Mouse (Mus musculus): ENCODE measurements around the gene Ktn1. TPM values are rescaled to one million over a fixed set of nuclear protein-coding genes. Genes with fewer than 3 reads are reported as not detected.

Ktn1 gene
- 78.3 and 84.5 TPM in 2 replicates for polyA plus RNA-seq (2011; ENCODE audit: insufficient read length, low read depth, missing spikeins)

GRCm38 (mm10) chr14:47648218-47648617 lies at the start of gene Ktn1:
Gene Ktn1, plus strand, starts transcription at chr14:47648448.
- TF ChIP-seq POLR2A (IDR thresholded peaks at IDR 0.05; ENCODE audit: low read depth, low read length) (no peak), CTCF (IDR thresholded peaks at IDR 0.05; ENCODE audit: borderline replicate concordance, insufficient read depth, low read length) (no peak)
- Histone ChIP-seq H3K4me3 (ENCODE audit: insufficient read depth, low read length) (peak within 1 kb of the TSS; percentile 84), H3K4me1 (ENCODE audit: control insufficient read depth, insufficient read depth, low read length) (peaks cover 6% of the 10 kb centered on the region), H3K27ac (ENCODE audit: insufficient read depth, low read length) (peak within 1 kb of the TSS; percentile 85)

GRCm38 (mm10) chr14:47613254-47613653 lies 35.0 kb upstream of the Ktn1 start:
- H3K4me1 ChIP-seq (ENCODE audit: control insufficient read depth, insufficient read depth, low read length) = no peaks in the 10 kb centered on the region
- TF ChIP-seq CTCF (IDR thresholded peaks at IDR 0.05; ENCODE audit: borderline replicate concordance, insufficient read depth, low read length) (no peak), POLR2A (IDR thresholded peaks at IDR 0.05; ENCODE audit: low read depth, low read length) (no peak)
- H3K27ac ChIP-seq (ENCODE audit: insufficient read depth, low read length) = no peak overlapping the region
- H3K4me3 ChIP-seq (ENCODE audit: insufficient read depth, low read length) = no peak overlapping the region

- Histone ChIP-seq H3K4me1 (ENCODE audit: control insufficient read depth, insufficient read depth, low read length) (no peaks in the 10 kb centered on the region), H3K27ac (ENCODE audit: insufficient read depth, low read length) (no peak overlapping the region), H3K4me3 (ENCODE audit: insufficient read depth, low read length) (no peak overlapping the region)
- TF ChIP-seq POLR2A (IDR thresholded peaks at IDR 0.05; ENCODE audit: low read depth, low read length) (no peak), CTCF (IDR thresholded peaks at IDR 0.05; ENCODE audit: borderline replicate concordance, insufficient read depth, low read length) (no peak)
These were observed 29.4 kb upstream of the Ktn1 start for GRCm38 (mm10) chr14:47618891-47619290.

- no peak overlapping the region for H3K27ac ChIP-seq (ENCODE audit: insufficient read depth, low read length)
- no peak for TF ChIP-seq POLR2A (IDR thresholded peaks at IDR 0.05; ENCODE audit: low read depth, low read length)
- TF ChIP-seq CTCF (IDR thresholded peaks at IDR 0.05; ENCODE audit: borderline replicate concordance, insufficient read depth, low read length) = no peak
- no peak overlapping the region for H3K4me3 ChIP-seq (ENCODE audit: insufficient read depth, low read length)
These were observed 26.3 kb upstream of the Ktn1 start for GRCm38 (mm10) chr14:47621901-47622300.

GRCm38 (mm10) chr14:47624837-47625236 lies 23.4 kb upstream of the Ktn1 start:
- Histone ChIP-seq H3K4me3 (ENCODE audit: insufficient read depth, low read length) (no peak overlapping the region), H3K27ac (ENCODE audit: insufficient read depth, low read length) (no peak overlapping the region), H3K4me1 (ENCODE audit: control insufficient read depth, insufficient read depth, low read length) (no peaks in the 10 kb centered on the region; the same call in 1 of the 2 replicates)
- TF ChIP-seq POLR2A (IDR thresholded peaks at IDR 0.05; ENCODE audit: low read depth, low read length) = no peak
- TF ChIP-seq CTCF (IDR thresholded peaks at IDR 0.05; ENCODE audit: borderline replicate concordance, insufficient read depth, low read length) = no peak

More at GRCm38 (mm10) chr14:47621901-47622300, 26.3 kb upstream of the Ktn1 start:
- H3K4me1 ChIP-seq (ENCODE audit: control insufficient read depth, insufficient read depth, low read length) = no peaks in the 10 kb centered on the region; the same call in 1 of the 2 replicates

GRCm38 (mm10) chr14:47626143-47626542 lies 22.1 kb upstream of the Ktn1 start:
- H3K4me3 ChIP-seq (ENCODE audit: insufficient read depth, low read length) = no peak overlapping the region
- H3K4me1 ChIP-seq (ENCODE audit: control insufficient read depth, insufficient read depth, low read length) = no peaks in the 10 kb centered on the region; the same call in 1 of the 2 replicates
- TF ChIP-seq POLR2A (IDR thresholded peaks at IDR 0.05; ENCODE audit: low read depth, low read length) (no peak), CTCF (IDR thresholded peaks at IDR 0.05; ENCODE audit: borderline replicate concordance, insufficient read depth, low read length) (no peak)
- H3K27ac ChIP-seq (ENCODE audit: insufficient read depth, low read length) = no peak overlapping the region

- no peaks in the 10 kb centered on the region; the same call in 1 of the 2 replicates for H3K4me1 ChIP-seq (ENCODE audit: control insufficient read depth, insufficient read depth, low read length)
- no peak overlapping the region for H3K27ac ChIP-seq (ENCODE audit: insufficient read depth, low read length)
- TF ChIP-seq POLR2A (IDR thresholded peaks at IDR 0.05; ENCODE audit: low read depth, low read length) (no peak), CTCF (IDR thresholded peaks at IDR 0.05; ENCODE audit: borderline replicate concordance, insufficient read depth, low read length) (no peak)
- H3K4me3 ChIP-seq (ENCODE audit: insufficient read depth, low read length) = no peak overlapping the region
These were observed 21.4 kb upstream of the Ktn1 start for GRCm38 (mm10) chr14:47626812-47627211.

GRCm38 (mm10) chr14:47627360-47627759 lies 20.9 kb upstream of the Ktn1 start:
- TF ChIP-seq POLR2A (IDR thresholded peaks at IDR 0.05; ENCODE audit: low read depth, low read length) (no peak), CTCF (IDR thresholded peaks at IDR 0.05; ENCODE audit: borderline replicate concordance, insufficient read depth, low read length) (no peak)
- H3K4me1 ChIP-seq (ENCODE audit: control insufficient read depth, insufficient read depth, low read length) = no peaks in the 10 kb centered on the region; the same call in 1 of the 2 replicates
- H3K27ac ChIP-seq (ENCODE audit: insufficient read depth, low read length) = no peak overlapping the region
- H3K4me3 ChIP-seq (ENCODE audit: insufficient read depth, low read length) = no peak overlapping the region

- TF ChIP-seq POLR2A (IDR thresholded peaks at IDR 0.05; ENCODE audit: low read depth, low read length) (no peak), CTCF (IDR thresholded peaks at IDR 0.05; ENCODE audit: borderline replicate concordance, insufficient read depth, low read length) (no peak)
These were observed 15.8 kb upstream of the Ktn1 start for GRCm38 (mm10) chr14:47632419-47632818.

GRCm38 (mm10) chr14:47634410-47634809 lies 13.8 kb upstream of the Ktn1 start:
- no peak overlapping the region for H3K4me3 ChIP-seq (ENCODE audit: insufficient read depth, low read length)
- H3K27ac ChIP-seq (ENCODE audit: insufficient read depth, low read length) = no peak overlapping the region
- TF ChIP-seq POLR2A (IDR thresholded peaks at IDR 0.05; ENCODE audit: low read depth, low read length) (no peak), CTCF (IDR thresholded peaks at IDR 0.05; ENCODE audit: borderline replicate concordance, insufficient read depth, low read length) (no peak)
- peaks cover 10% of the 10 kb centered on the region for H3K4me1 ChIP-seq (ENCODE audit: control insufficient read depth, insufficient read depth, low read length)

More at GRCm38 (mm10) chr14:47632419-47632818, 15.8 kb upstream of the Ktn1 start:
- Histone ChIP-seq H3K27ac (ENCODE audit: insufficient read depth, low read length) (no peak overlapping the region), H3K4me1 (ENCODE audit: control insufficient read depth, insufficient read depth, low read length) (peaks cover 7% of the 10 kb centered on the region), H3K4me3 (ENCODE audit: insufficient read depth, low read length) (no peak overlapping the region)

All from embryonic fibroblast, embryonic 13.5 days (primary cell).